Mouse (Mus musculus): ENCODE measurements around the gene Tns3.

DNA sequence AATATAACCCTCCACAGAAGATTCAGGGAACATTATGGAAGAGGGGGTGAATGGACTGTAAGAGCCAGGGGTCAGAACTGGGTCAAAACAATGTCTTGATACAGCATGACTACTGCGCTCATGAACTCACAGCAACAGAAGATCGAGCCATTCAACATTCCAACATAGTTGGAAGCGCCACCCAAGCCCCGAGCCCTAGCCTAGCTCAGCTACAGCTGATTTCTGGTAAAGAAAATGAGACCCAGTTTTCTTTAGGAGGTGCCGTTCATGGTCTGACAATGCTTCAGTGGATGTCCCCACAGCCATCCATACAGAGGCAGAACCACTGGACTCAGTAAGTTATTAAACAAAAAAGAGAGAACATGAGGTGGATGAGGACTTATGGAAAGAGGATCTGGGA, 224.1 kb downstream of the Tns3 start:
- TF ChIP-seq MAX (IDR thresholded peaks at IDR 0.05; ENCODE audit: low read depth), result no peak
- TF ChIP-seq USF1 (IDR thresholded peaks at IDR 0.05; ENCODE audit: low read depth), result no peak
- no peak for TF ChIP-seq POLR2A (IDR thresholded peaks at IDR 0.05; ENCODE audit: insufficient read length, low read depth)
- TF ChIP-seq TCF12 (IDR thresholded peaks at IDR 0.05; ENCODE audit: insufficient read depth, poor library complexity, severe bottlenecking), result no peak
- no peak for TF ChIP-seq POLR2AphosphoS2 (IDR thresholded peaks at IDR 0.05; ENCODE audit: insufficient read length, low read depth)
- TF ChIP-seq MYOG (IDR thresholded peaks at IDR 0.05; ENCODE audit: control insufficient read depth in 1 of 3, insufficient read depth in 1 of 3, insufficient read length in 2 of 3, low read depth in 2 of 3), result no peak
- TF ChIP-seq CEBPB (IDR thresholded peaks at IDR 0.05; ENCODE audit: insufficient read depth, poor library complexity, severe bottlenecking), result no peak
- no peak for TF ChIP-seq E2F4 (IDR thresholded peaks at IDR 0.05; ENCODE audit: insufficient read depth)
- no peak for TF ChIP-seq REST (IDR thresholded peaks at IDR 0.05; ENCODE audit: insufficient read depth, insufficient read length)
- no peak for TF ChIP-seq SRF (IDR thresholded peaks at IDR 0.05; ENCODE audit: control insufficient read depth, insufficient read length, low read depth)
